Mouse (Mus musculus) 3T3-L1 (cell line): ENCODE results near the gene Elavl3.

Source experiments
- DNase-seq: peaks from one replicate; pipeline ENCODE4 v3.0.0-alpha.2; 2015; ENCODE audit warnings: low read depth, low spot score

Elavl3 gene

DNA sequence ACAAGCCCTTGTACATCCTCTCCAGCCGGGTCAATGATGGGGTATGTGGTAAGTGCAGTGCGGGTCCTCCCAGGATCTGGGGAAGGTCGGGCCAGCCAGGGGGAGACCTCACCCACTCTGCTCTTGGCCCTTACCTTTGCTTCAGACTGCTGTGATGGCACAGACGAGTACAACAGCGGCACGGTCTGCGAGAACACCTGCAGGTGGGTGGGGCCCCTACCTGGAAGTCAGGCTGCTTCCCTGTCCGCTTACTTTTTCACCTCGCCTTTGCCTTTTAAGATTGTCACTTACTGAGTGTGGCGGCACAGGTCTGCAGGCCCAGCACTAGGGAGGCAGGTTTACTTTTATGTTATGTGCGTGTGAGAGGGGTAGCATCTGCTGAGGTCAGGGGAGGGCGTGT is 47.3 kb downstream of the Elavl3 start:
- no peak for DNase-seq

DNA sequence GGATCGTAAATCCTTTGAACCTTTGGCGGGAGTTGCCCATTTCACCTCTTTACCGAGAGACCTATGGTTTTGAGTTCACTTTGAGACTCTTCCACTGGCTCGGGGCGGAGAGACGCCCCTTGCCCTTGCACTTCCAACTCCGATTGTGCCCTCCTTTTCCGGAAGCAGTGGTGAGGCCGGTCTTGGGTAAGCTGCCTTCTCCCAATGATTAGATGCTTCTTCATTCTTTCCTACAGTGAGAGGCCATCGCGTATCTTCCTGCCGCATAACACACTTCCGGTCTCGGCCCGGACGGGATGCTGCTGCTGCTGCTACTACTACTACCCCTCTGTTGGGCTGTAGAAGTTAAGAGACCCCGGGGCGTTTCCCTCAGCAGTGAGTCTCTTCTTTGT is 48.7 kb downstream of the Elavl3 start:
- peak; percentile 77 for DNase-seq

DNA sequence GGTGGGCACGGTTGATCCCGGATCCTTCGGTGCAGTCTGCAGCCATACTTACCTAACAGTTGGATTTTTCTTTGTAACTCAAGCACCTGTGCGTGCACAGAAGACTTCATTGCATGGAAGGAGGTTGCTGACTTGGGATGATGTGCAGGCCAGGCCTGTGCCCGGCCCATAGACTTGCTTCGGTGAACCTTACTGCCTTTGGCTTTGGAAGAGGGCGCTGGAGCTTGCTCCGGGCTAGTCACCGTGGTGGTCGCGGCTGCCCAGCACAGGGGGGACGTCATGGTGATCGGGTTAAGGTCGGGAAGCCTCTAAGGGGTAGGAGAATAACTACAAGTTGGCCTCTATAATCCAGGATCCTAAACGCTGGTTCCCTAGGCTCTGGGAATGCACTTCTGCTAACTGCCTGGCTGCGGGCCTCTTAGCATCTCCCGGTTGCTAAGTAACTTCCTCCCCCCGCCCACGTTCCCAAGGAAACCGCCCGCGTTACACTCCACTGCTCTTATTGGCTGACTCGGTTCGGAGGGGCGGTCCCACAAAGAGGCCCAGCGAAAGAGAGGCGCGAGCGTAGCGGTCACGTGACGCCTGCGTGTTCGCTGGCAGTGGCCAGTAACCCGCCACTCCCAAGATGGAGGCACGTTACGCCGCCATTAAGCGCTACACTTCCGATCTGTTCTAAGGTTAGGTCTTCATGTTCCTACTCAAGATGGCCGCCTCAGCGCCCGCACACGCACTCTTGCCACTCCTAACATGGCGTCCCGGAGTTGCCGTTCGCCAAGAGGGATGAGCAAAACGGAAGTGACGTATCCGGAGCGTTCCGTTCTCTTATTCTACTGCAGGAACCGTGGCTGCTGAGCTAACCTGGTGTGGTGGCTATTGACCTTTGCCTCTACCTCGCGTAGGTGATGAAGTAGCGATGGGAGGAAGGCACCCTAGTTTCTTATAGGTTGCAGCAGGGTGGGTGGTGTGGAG is 49.3 kb downstream of the Elavl3 start, which contains the start of the genes Ccdc151 and Prkcsh:
Gene Ccdc151 (minus strand): TSS at position 441 of the 969 bp plus-strand sequence.
Gene Prkcsh (plus strand): TSS at position 613 of the 969 bp plus-strand sequence.
- peak; percentile 100 for DNase-seq

DNA sequence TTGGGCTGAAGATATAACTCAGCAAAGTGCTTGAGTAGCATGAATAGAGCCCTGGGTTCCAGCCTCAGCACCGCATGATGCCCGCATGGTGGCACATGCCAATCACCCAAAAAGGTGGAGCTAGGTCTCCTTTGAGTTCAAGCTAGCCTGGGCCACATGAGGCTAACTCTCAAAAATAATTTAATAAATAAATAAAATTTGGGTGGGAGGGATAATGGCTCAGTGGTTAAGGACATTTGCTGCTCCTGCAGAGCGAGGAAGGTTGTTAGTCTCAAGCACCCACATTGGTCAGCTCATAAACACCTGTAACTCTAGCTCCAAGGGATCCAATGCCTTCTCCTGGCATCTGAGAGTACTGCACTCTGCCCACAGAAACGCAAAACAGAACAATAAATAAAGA is 50.2 kb downstream of the Elavl3 start:
- no peak for DNase-seq

DNA sequence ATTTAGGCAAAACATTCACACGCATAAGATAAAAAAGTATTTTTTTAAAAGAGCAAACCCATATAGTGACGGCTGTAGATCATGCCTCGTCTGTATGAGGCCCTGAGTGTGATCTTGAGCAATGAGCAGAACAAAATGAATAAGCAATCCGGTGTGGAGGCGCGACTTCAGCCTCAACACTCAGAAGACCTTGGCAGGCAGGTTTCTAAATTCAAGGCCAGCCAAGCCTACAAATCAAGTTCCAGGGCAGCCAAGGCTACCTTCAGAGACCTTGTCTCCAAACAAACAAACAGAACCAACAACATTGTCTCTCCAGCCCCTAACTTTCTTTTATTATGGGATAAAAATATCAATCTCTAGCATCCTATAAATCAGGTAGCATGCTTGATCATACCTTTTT is 51.5 kb downstream of the Elavl3 start:
- no peak for DNase-seq

DNA sequence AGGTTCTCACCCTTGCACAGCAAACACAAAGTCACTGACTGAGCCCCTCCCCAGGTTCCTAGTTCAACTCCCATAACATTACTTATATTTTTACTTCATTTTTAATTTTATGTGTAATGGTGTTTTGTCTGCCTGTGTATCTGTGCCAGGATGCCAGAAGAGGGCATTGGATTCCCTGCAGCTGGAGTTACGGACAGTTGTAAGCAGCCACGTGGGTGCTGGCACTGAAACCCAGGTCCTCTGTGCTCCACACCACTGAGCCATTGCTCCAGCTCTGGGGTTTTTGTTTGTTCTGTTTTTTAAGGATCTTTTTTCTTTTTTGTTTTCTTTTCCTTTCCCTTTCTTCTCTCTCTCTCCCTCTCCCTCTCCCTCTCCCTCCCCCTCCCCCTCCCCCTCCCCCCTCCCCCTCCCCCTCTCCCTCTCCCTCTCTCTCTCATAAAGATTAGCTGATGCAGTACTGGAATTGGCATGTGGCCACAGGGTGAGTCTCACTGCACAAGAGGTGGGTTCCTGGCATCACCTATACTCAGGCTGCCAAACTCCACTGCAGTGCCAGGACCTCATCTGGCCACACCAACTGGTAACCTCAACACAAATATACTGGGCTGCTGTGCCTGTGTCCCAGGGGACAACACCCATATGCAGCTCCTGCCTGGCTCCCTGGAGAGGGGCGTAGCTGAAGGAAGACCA is 55.5 kb downstream of the Elavl3 start:
- no peak for DNase-seq

DNA sequence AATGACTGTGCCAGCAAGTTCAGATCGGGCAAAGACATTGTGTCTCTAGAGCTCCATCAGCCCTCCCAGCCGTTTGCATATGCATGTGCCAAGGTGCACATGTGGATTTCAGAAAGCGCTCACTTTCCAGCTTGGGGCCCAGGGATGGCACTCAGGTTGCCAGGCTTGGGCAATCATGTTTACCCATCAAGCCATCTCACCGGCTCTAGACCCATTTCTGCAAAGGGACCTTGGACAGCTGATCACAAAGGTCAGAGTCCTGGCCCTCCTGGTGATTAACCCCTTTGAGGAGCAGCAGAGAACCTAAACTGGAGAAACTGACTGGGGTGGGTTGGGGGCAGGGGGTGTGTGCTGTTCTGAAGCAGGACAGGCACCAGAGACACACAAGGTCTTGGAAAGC is 59.6 kb downstream of the Elavl3 start:
- no peak for DNase-seq

DNA sequence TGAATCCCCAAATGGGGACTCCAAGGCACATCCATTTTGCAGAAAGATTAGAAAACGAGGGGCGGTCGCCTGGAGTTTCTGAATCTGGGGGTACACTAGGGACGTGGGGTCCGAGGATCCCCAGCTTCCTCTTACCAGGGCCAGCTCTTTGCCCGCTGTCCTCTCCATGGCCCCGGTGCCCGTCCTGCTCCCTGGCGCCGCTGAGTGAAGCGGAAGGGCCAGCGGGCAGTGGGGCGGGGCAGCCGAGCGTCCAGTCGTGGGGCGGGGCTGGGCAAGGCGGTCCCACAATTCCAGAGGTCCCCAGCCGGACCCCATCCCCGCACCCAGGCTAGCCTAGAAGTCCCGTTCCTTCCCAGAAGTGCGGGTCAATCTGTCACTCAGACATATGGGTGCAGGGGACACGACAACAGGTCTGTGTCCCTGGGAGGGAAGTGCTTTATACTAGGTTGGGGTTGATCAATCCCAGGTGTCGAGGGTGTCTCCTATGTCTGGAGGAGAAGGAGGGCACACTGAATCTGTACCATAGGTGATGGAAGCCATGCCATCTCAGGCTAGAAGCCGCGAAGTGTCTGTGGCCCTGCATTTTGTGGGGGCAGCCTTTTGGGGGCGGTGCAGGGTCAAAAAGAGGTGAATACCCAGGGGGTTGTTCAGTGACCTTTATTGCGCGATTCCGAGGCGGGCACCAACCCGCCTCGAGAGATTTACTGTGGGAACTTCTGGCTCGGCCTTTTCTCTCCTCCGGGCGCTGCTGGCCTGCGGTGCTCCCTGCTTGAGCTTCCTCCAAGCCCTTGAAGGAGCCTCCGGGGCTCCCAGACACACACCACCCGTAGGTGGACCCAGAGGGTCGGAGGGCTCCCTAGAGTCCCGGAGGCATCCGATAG is 62.4 kb downstream of the Elavl3 start, which contains the start of gene Rgl3:
Gene Rgl3 (minus strand): TSS at position 217 of the 881 bp plus-strand sequence.
- DNase-seq: peak; percentile 21

DNA sequence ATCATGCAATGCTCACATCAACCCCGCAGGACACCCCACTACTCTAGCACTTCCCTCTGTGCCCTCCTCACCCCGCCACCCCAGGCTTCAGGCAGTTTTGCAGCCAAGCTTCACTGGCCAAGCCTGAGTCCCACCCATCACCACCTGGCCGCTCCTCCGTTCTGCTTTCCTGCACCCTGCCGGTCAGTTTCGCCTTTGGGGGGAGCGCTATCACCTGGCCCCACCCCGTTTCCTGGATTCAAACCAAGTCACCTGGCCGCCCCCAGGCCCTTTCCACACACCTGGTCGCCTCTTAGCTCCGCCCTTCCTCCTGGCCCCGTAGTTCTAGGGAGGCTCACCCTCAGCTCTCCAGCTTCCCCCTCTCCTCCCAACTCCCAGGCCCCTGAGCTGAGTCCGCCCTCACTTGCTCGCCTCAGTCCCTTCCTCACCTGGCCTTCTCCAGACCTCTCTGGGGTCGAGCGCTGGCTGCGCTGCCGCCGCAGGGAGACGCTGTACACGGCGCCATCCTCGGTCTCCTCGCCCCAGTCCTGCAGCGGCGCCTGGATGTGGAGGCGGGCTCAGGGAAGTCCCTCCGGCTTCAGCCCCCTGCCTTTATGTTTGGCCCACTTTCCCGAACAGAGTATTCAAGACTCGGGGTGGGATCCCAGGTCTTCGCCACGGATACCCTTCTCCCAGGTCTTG is 63.3 kb downstream of the Elavl3 start:
- no peak for DNase-seq

DNA sequence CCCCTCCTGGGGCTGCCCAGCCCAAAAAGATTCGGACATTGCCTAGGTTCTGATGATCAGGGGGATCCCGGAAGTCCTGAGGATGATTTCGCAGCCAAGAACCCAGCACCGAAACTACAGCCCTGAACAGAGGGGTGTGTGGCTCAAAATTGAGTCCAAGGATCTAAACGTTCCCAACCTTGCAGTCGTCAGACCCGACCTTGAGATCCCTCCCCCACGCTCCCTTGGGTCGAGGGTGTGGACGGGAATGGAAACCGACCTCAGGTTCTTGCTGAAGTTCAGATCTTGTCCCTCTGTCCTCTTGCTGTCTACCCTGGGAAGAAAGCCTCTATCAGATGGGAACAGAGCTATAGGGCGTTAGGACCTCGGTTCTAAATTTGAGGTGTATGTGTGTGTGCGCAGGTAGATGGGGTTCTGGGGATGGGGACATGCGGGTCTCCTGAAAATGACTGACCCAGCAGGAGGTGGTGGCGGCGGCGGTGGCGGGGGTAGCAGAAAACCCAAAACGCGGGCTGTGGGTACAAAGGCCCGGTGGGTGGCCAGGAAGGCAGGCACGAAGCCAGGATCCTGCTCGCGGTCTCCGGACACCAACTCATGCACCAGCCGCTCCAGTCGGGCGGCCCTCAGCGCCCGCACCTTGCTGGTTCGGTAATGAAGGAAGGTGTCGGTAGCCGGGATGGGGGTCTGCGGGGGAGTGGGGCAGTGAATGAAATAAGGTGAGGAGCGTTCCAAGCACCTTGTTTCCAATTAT is 64.1 kb downstream of the Elavl3 start:
- DNase-seq: no peak

DNA sequence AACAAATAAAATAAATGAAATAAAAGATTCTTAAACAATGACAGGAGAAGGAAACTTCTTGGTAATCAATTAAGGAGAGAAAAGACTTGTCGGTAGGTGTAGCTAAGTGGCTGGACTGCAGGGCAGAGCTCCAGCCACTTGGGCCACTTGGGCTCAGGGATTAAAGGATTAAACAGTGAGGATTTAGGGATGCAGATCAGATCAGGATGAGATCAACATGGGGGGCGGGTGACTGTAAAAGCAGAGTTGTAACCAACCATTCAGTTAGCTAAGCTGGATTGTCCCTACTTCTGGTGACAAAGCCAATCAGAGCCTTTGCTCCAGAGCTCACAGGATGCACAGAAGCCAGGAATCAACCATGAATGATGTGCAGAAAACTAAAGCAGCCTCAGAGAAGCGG is 67.9 kb downstream of the Elavl3 start:
- DNase-seq: no peak

DNA sequence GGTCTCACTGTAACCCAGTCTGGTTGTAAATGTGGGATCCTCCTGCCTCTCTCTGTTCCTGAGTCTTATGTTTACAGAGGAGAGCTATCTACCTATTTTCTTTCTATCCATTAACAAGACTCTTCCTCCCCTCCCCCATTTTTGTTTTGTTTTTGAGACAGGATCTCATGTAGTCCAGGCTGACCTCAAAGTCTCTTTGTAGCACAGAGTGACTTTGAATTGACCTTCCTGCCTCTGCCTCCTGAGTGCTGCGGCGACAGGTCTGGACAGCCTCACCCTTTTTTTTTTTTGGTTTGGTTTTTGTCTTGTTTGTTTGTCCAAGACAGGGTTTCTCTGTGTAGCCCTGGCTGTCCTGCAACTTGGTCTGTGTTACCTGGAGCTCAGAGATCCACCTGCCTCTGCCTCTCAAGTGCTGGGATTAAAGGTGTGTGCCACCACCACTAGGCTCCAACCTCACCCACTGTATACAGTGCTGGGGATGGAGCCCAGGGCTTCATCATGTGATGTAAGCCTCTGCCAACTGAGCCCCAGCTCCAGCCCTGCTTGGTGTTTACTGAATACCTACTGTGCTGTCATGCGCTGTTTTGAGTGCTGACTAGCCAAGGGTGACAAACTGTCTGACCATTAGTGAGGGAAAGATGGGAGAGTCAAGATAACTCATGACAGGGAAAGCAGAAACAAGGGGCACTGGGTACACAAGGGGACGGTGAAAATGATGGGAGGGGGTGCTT is 73.3 kb downstream of the Elavl3 start:
- DNase-seq: no peak

DNA sequence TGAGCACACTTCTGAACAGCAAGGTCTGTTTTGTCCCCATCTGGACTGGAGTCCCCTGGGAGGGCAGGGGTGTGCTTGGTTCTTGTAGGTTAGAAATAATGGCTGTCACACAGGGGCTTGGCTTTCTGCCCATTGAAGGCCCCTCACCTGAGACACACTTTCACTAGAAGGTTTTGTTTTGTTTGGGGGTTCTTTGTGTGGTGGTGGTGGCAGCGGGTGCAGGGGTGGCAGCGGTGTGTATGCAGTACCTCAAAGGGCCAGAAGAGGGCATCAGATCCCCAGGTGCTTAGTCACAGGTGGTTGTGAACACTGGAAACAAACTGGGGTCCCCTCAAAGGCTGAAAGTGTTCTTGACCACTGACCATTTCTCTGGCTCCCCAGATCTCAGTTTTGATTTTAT is 73.9 kb downstream of the Elavl3 start:
- DNase-seq: peak; percentile 51

DNA sequence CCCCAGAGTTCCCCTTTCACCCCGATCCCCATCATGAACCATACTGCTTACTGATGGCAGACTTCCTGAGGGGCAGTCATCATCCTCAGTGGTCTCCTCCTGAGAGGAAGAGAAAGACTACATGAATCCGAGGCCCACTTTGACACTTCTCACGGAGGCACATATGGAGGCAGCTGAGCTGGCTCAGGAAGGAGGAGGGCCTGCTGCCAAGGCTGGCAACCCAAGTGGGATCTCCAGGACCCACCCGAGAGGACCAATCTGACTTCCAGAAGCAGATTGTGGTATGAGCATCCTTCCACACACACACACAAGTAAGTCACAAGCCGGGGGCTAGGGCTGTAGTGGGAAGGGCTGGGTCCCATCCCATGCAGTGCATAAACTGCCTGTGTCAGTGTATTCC is 74.5 kb downstream of the Elavl3 start:
- no peak for DNase-seq

DNA sequence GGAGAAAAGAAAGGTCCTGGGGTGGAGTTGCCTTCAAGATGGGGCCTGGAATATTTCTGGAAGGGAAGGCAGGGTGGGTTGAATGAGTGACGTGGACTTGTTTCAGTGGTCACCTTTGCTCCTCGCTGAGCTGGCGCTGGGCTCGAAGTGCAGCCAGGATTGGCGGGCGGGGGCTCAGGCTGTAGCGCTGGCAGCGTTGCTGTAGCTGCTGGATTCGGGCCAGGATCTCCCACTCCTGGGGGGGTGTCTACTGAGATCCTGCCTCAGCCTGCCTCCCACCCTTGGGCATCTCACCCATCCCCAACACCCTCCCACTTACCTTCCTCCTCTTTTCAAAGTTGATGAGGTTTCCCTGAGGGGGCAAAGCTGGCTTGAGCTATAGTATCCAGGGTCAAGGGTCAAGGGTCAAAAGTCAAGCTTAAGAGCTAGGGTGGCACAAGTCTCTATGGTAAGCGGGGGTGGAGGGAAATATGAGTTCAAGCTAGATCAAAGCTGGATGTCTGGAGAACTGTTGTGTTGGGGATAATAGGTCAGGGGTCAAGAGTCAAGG is 75.1 kb downstream of the Elavl3 start:
- no peak for DNase-seq

DNA sequence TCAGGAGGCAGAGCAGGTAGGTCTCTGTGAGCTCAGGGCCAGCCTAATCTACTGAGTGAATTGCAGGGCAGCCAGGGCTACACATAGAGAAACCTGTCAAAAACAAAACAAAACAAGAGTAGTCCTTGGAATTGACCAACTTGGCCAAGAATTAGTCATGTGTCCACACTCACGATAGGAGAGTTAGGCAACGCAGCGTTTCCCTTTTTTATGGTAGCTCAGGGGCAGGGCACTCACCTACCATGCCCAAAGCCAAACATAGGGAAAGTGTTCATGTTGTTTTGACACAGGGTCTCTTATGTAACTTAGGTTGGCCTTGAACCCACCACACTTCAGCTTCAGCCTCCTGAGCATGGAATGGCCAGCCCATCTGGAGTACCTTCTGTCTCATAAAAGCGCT is 82.5 kb downstream of the Elavl3 start:
- DNase-seq: no peak

DNA sequence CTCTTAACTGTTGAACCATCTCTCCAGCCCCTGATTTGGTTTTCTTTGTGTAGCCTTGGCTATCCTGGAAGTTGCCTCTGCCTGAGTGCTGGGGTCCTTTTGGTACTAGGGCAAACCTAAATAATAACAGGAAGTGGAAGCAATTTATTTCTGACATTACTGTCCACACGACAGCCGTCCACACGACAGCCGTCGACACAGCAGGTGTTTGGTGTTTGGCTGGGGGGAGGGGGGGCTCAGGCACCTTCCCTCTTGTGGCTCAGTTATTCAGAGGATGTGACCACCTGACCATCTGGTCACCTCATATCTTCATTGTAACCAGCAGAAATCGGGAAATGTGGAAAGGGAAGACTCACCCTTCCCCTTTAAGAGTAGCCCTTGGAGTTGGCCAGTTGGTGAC is 82.9 kb downstream of the Elavl3 start:
- no peak for DNase-seq
